Mouse (Mus musculus) adrenal gland, postnatal 4 days (tissue): ENCODE data around the gene Kmo. TPM values are rescaled to one million over a fixed set of nuclear protein-coding genes. Genes with fewer than 3 reads are reported as not detected.

Source experiments
- DNase-seq, 2 experiments: peaks; one replicate each; pipeline ENCODE4 v3.0.0; 2021 to 2022; ENCODE audit warnings: low spot score in 2 of 2, mixed read lengths in 2 of 2
- total RNA-seq, 2 experiments: library from RNA; stranded (reverse); gene quantifications; 2 replicates each; pipeline ENCODE4 v1.2.3; 2021

Gene Kmo
- total RNA-seq, 2 experiments from 2014 or later = 0.84 to 4.2 TPM

GRCm38 (mm10) chr1:175631080-175631479 lies 10.9 kb downstream of the Kmo start:
- no peak for DNase-seq

- DNase-seq = no peak
Measured at GRCm38 (mm10) chr1:175631721-175632221, 11.6 kb downstream of the Kmo start.

- no peak for DNase-seq
Measured at GRCm38 (mm10) chr1:175632470-175632869, 12.3 kb downstream of the Kmo start.

GRCm38 (mm10) chr1:175637677-175638076 lies 17.5 kb downstream of the Kmo start:
- DNase-seq = no peak

- no peak for DNase-seq
Measured at GRCm38 (mm10) chr1:175639072-175639471, 18.9 kb downstream of the Kmo start.

GRCm38 (mm10) chr1:175640435-175641150 lies 20.4 kb downstream of the Kmo start:
- DNase-seq = no peak

- no peak for DNase-seq
Measured at GRCm38 (mm10) chr1:175643496-175644265, 23.5 kb downstream of the Kmo start.

GRCm38 (mm10) chr1:175646952-175647351 lies 26.8 kb downstream of the Kmo start:
- no peak for DNase-seq

- no peak for DNase-seq
Measured at GRCm38 (mm10) chr1:175648615-175649014, 28.4 kb downstream of the Kmo start.

GRCm38 (mm10) chr1:175659900-175660299 lies 39.7 kb downstream of the Kmo start:
- DNase-seq = no peak

GRCm38 (mm10) chr1:175668666-175669405 lies 48.7 kb downstream of the Kmo start:
- DNase-seq = no peak

- no peak for DNase-seq
Measured at GRCm38 (mm10) chr1:175669456-175669855, 49.3 kb downstream of the Kmo start.

- DNase-seq = no peak
Measured at GRCm38 (mm10) chr1:175670042-175670441, 49.9 kb downstream of the Kmo start.

- no peak for DNase-seq
Measured at GRCm38 (mm10) chr1:175671626-175672025, 51.4 kb downstream of the Kmo start.

- no peak for DNase-seq
Measured at GRCm38 (mm10) chr1:175673563-175674325, 53.6 kb downstream of the Kmo start.

GRCm38 (mm10) chr1:175675116-175675515 lies 54.9 kb downstream of the Kmo start:
- no peak for DNase-seq

GRCm38 (mm10) chr1:175677459-175677858 lies 57.3 kb downstream of the Kmo start:
- DNase-seq = no peak

- DNase-seq = no peak
Measured at GRCm38 (mm10) chr1:175680995-175681394, 60.8 kb downstream of the Kmo start.

- DNase-seq = peak in 1 of 2 experiments; percentile 6
Measured at GRCm38 (mm10) chr1:175691686-175692245, 71.6 kb downstream of the Kmo start.

- DNase-seq = peak; percentile 91 to 96
Measured at GRCm38 (mm10) chr1:175692246-175692996, 72.2 kb downstream of the Kmo start, which contains the start of the genes Opn3 and Chml. Opn3 (minus strand) TSS chr1:175692776. Chml (minus strand) TSS chr1:175692901.
